Mouse (Mus musculus) lung, embryonic 15.5 days (tissue): ENCODE results near the gene Rbm18. TPM values are rescaled to one million over a fixed set of nuclear protein-coding genes. Genes with fewer than 3 reads are reported as not detected.
A peak's percentile ranks its signal among the peaks of the same experiment; 100 is the strongest.

ENCODE experiments used
- ATAC-seq: fragments of 200-750 bp; cut with Nextera tagmentation; 2 replicates; pipeline ENCODE4 v1.8.0; 2017; ENCODE audit warnings: moderate number of reproducible peaks, borderline replicate concordance; ENCODE audit not compliant: low FRiP score, low TSS enrichment; ENCODE audit errors: extremely low read depth
- H3K27ac ChIP-seq: fragments of 300-500 bp; sonication (generic); 2 replicates; pipeline ENCODE4 v1.5.1; 2015; ENCODE audit warnings: moderate library complexity, mild to moderate bottlenecking, inconsistent platforms
- H3K27me3 ChIP-seq: fragments of 300-500 bp; sonication (generic); 2 replicates; pipeline ENCODE4 v1.6.1; 2015; ENCODE audit warnings: inconsistent platforms
- H3K36me3 ChIP-seq: fragments of 300-500 bp; sonication (generic); 2 replicates; pipeline ENCODE4 v1.6.1; 2015; ENCODE audit warnings: inconsistent platforms
- H3K4me1 ChIP-seq: fragments of 300-500 bp; sonication (generic); 2 replicates; pipeline ENCODE4 v1.6.1; 2015; ENCODE audit warnings: inconsistent platforms
- H3K4me2 ChIP-seq: fragments of 300-500 bp; sonication (generic); 2 replicates; pipeline ENCODE4 v1.6.1; 2015; ENCODE audit warnings: inconsistent platforms, mild to moderate bottlenecking, moderate library complexity
- H3K4me3 ChIP-seq: fragments of 300-500 bp; sonication (generic); 2 replicates; pipeline ENCODE4 v1.5.1; 2015; ENCODE audit warnings: mild to moderate bottlenecking, inconsistent platforms
- H3K9ac ChIP-seq: fragments of 300-500 bp; sonication (generic); 2 replicates; pipeline ENCODE4 v1.6.1; 2015; ENCODE audit warnings: inconsistent platforms
- H3K9me3 ChIP-seq: fragments of 300-500 bp; sonication (generic); 2 replicates; pipeline ENCODE4 v1.6.1; 2016; ENCODE audit warnings: inconsistent platforms
- WGBS: fragments of 180-500 bp; shearing (Covaris S2); methylation state at CpG from one replicate; pipeline ENCODE4 v1.1.7; 2015; 5-methylcytosine and 5-hydroxymethylcytosine counted together
- polyA plus RNA-seq: library from polyadenylated mRNA; unstranded; fragments of >200 nt; fragmentation: Nextera tagmentation; extraction: Ambion mirVana; gene quantifications from 2 replicates; pipeline ENCODE4 v1.2.1, GENCODE M21; 2015

Gene Rbm18
- polyA plus RNA-seq, 1 experiment from 2014 or later, result 73.5 TPM

DNA sequence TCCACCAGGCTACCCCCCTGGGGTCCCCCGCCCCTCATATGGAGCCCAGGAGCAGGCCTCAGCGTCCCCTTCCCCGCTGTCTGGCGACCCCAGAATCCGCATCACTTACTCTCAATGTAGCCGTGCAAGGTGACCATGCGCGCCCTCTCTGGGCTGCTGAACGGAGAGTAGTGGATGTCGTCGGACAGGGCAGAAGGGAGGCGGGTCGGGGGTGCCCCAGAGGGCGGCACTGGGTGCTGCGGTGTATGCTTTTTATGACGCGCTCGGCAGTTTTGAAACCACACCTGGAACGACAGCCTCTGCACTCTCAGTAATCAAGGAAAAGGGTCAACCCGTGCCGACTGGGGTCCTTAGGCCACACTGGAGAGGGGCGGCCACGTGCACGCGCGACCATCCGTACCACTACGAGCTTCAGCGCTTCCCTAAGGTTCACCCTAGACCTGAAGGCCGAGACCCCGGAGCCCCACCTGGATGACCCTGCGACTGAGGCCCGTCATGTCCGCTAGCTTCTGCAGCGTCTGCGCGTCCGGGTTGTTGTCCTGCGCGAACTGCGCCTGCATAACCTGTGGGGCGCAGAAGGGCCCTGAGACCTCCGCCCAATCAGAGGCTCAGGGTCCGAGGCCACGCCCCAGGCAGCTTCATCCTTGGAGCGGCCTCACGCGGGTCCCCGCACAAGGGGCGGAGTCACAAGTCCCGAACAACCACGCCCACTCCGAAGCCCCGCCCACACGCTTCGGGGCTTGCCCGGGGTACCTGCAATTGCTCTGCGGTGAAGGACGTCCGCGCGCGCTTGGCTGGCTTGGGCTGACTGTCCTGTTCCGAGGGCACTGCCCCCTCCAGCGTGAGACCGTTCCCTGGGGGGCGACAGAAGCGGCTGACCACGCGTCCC, 45.5 kb downstream of the Rbm18 start:
- WGBS, result 7% methylated on average over 70 of the region's 70 CpGs
- Histone ChIP-seq H3K4me2 (peak overlapping the region; percentile 85), H3K27ac (no peak overlapping the region), H3K4me3 (peak overlapping the region; percentile 43), H3K9ac (no peak overlapping the region), H3K36me3 (no peaks in the 10 kb centered on the region), H3K4me1 (peaks cover 20% of the 10 kb centered on the region), H3K27me3 (peaks cover 81% of the 10 kb centered on the region), H3K9me3 (no peaks in the 10 kb centered on the region)
- peak; percentile 75 for ATAC-seq

DNA sequence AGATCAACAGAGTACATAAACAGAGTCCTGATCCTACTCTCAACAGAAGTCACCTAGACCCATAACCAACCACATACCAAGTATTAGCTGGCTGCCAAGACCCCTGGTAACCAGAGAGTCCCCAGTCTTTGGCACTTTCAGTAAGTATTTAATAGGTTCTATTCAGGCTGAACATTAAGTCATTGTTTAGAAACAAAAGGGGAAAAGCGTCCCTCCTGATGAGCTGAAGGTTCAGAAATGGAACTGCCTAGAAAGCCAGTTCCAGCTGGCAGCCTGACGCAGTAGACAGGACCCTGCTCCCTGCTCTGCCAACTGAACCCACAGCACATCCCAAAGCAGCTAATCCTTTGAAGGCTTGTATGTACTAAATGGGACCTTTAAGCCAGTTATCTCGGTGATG, 47.4 kb downstream of the Rbm18 start:
- WGBS, result 66% methylated on average over 3 of the region's 3 CpGs
- ATAC-seq, result no peak
- H3K9me3 ChIP-seq, result no peaks in the 10 kb centered on the region
- no peak overlapping the region for H3K4me3 ChIP-seq
- peaks cover 62% of the 10 kb centered on the region for H3K27me3 ChIP-seq
- peaks cover 20% of the 10 kb centered on the region for H3K4me1 ChIP-seq
- H3K9ac ChIP-seq, result no peak overlapping the region
- no peaks in the 10 kb centered on the region for H3K36me3 ChIP-seq
- H3K4me2 ChIP-seq, result no peak overlapping the region
- H3K27ac ChIP-seq, result no peak overlapping the region

GRCm38 (mm10) chr2:36085041-36085440, 51.5 kb downstream of the Rbm18 start:
- Histone ChIP-seq H3K9me3 (no peaks in the 10 kb centered on the region), H3K36me3 (no peaks in the 10 kb centered on the region), H3K27ac (no peak overlapping the region), H3K9ac (no peak overlapping the region), H3K4me1 (no peaks in the 10 kb centered on the region), H3K4me3 (no peak overlapping the region), H3K4me2 (no peak overlapping the region), H3K27me3 (peaks cover 20% of the 10 kb centered on the region)
- ATAC-seq, result no peak
- WGBS, result 85% methylated on average over 1 of the region's 1 CpGs

DNA sequence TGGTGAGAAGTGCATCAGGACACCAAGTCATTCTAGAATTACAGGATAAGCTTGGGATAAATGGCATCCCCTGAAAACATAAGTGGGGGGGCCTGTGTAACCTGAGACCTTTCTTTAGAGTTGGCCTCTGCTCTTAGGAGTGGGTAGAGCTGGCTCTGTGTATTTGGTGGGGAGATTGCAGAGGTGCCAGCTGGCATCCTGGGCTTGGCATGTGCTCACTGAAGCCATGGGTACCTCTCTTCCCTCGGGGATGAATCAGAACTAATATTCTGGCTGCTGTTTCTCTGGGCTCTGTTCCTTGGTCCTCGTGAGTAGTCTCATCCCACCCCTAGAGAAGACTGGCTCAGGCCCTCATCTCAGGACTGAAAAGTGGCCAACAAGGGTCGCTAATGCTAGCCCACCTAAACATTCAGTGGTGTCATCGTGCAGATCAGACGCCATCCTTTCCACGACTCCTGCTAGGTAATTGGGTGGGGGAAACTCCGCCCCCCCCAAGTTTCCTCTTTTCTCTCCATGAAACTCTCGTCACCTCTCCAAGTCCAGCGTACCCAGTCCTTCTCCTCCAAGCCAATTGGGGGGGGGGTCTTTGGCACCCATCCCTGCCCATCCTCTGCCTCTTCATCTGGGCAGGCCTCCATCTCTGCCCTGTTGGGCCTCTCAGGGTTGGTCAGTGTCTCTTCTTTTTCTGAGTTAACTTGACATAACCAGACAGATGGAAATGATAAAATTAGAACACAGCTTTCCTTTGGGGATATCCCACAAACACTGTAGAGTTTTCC, 53.6 kb downstream of the Rbm18 start:
- Histone ChIP-seq H3K27ac (no peak overlapping the region), H3K27me3 (peaks cover 4% of the 10 kb centered on the region; the same call in 1 of the 2 replicates), H3K4me1 (no peaks in the 10 kb centered on the region), H3K9me3 (no peaks in the 10 kb centered on the region), H3K36me3 (no peaks in the 10 kb centered on the region), H3K4me2 (no peak overlapping the region), H3K4me3 (no peak overlapping the region), H3K9ac (no peak overlapping the region)
- 73% methylated on average over 9 of the region's 9 CpGs for WGBS
- ATAC-seq, result no peak

DNA sequence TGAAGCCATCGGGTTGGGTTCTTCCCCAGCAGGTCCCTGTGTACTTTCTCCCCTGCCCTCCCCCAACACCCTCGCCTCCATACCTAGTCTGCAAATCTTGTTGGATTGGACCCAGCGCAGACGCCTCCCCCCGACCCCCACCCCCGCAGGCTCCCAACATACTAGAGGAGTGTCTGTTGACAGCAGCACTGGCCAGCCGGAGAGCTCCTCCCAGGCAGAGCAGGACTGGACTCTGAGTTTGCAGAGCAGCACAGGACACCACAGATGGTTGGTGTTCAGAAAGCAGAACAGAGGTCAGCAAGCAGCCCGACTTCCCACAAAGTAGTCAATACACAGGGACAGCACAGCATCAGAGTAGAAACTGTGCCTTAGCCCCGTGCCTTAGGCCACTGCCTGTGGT, 55.1 kb downstream of the Rbm18 start:
- no peak overlapping the region for H3K4me2 ChIP-seq

DNA sequence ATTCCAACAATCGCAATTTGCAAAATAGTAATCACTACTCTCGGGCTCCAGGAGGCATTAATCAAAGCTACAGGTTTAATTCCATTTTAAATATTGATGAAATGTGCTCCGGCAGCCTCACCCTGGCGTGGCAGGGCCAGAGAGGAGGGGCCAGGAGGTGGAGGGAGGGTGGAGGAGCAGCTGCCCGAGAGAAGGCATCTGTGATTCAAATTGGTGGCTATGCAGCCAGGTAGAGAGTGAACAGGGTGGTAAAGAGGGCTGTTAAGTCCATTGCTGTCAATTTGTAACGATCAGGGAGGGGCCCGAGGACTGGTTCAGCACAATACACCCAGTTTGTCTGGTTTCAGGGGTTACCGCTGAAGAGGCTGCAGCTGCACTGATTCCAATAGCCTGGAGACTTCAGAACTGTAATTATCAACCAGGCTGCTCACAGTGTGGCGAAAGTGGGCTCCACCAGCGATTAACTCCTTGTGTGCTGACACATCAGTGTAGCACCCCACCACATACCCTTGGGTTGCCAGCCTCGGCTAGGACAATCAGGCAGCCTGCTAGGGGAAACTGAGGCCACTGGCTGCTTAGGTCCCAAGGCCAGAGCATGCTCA, 59.3 kb downstream of the Rbm18 start:
- no peak for ATAC-seq

More for the DNA sequence above, 55.1 kb downstream of the Rbm18 start:
- Histone ChIP-seq H3K27ac (no peak overlapping the region), H3K9ac (no peak overlapping the region), H3K4me3 (no peak overlapping the region), H3K27me3 (peaks cover 3% of the 10 kb centered on the region; the same call in 1 of the 2 replicates), H3K36me3 (no peaks in the 10 kb centered on the region), H3K4me1 (0 out of 2 replicates have a peak, but pooled peaks cover 5% of the 10 kb centered on the region), H3K9me3 (no peaks in the 10 kb centered on the region)
- 11% methylated on average over 9 of the region's 9 CpGs for WGBS
- ATAC-seq, result no peak

GRCm38 (mm10) chr2:36075210-36075609, 61.4 kb downstream of the Rbm18 start:
- Histone ChIP-seq H3K4me2 (no peak overlapping the region), H3K27ac (no peak overlapping the region), H3K9me3 (no peaks in the 10 kb centered on the region), H3K9ac (no peak overlapping the region), H3K4me3 (no peak overlapping the region), H3K36me3 (no peaks in the 10 kb centered on the region), H3K4me1 (0 out of 2 replicates have a peak, but pooled peaks cover 5% of the 10 kb centered on the region), H3K27me3 (peaks cover 8% of the 10 kb centered on the region; the same call in 1 of the 2 replicates)
- 76% methylated on average over 5 of the region's 5 CpGs for WGBS
- ATAC-seq, result no peak

More for the DNA sequence above, 59.3 kb downstream of the Rbm18 start:
- 17% methylated on average over 11 of the region's 11 CpGs for WGBS
- Histone ChIP-seq H3K27ac (no peak overlapping the region), H3K36me3 (no peaks in the 10 kb centered on the region), H3K4me3 (no peak overlapping the region), H3K27me3 (peaks cover 8% of the 10 kb centered on the region; the same call in 1 of the 2 replicates), H3K9me3 (no peaks in the 10 kb centered on the region), H3K4me2 (no peak overlapping the region), H3K4me1 (0 out of 2 replicates have a peak, but pooled peaks cover 5% of the 10 kb centered on the region), H3K9ac (no peak overlapping the region)

- Histone ChIP-seq H3K9ac (no peak overlapping the region), H3K36me3 (no peaks in the 10 kb centered on the region), H3K9me3 (no peaks in the 10 kb centered on the region), H3K27me3 (0 out of 2 replicates have a peak, but pooled peaks cover 4% of the 10 kb centered on the region), H3K4me1 (0 out of 2 replicates have a peak, but pooled peaks cover 5% of the 10 kb centered on the region), H3K4me3 (no peak overlapping the region), H3K4me2 (no peak overlapping the region), H3K27ac (no peak overlapping the region)
- no peak for ATAC-seq
- WGBS, result 53% methylated on average over 3 of the region's 3 CpGs
Measured at GRCm38 (mm10) chr2:36073781-36074180, 62.8 kb downstream of the Rbm18 start.

DNA sequence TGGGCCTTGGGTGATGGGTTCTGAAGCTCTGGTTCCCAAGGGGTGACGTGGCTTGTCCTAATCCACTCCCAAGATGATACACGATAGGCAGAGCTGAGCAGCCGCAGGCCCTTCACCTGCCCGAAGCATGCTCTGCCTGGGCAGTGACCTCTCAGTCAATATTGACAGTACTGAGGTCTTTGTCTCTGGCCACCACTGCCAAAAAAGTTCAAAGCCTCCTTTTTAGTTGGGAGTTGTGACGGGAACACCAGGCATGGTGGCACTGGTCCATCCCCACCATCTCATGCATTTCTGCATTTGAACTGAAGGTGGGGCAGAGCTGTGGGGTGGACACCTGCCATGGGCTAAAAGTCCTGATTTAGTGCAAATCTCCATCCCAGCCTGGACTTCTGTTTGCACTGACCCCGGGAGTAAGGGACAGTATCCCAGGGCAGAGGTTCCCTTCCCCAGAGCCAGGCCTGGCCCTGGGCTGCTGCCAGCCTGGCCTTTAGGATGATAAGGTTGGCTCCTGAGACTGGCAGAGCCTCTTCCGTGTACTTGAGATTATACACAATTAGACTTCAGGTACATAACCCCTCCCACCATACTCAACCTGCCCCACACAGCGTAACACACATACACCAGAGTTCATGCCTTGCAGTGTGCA, 64.8 kb downstream of the Rbm18 start:
- no peak overlapping the region for H3K4me3 ChIP-seq
- H3K27ac ChIP-seq, result no peak overlapping the region
- H3K4me2 ChIP-seq, result no peak overlapping the region
- WGBS, result 62% methylated on average over 8 of the region's 8 CpGs
- no peaks in the 10 kb centered on the region for H3K9me3 ChIP-seq
- no peak for ATAC-seq
- no peaks in the 10 kb centered on the region for H3K36me3 ChIP-seq
- H3K4me1 ChIP-seq, result no peaks in the 10 kb centered on the region
- H3K27me3 ChIP-seq, result 0 out of 2 replicates have a peak, but pooled peaks cover 4% of the 10 kb centered on the region
- H3K9ac ChIP-seq, result no peak overlapping the region

GRCm38 (mm10) chr2:36067132-36067531, 69.4 kb downstream of the Rbm18 start:
- no peaks in the 10 kb centered on the region for H3K4me1 ChIP-seq
- ATAC-seq, result no peak
- H3K27ac ChIP-seq, result no peak overlapping the region
- no peak overlapping the region for H3K9ac ChIP-seq
- no peak overlapping the region for H3K4me3 ChIP-seq
- no peaks in the 10 kb centered on the region for H3K36me3 ChIP-seq
- no peaks in the 10 kb centered on the region for H3K27me3 ChIP-seq
- no peaks in the 10 kb centered on the region for H3K9me3 ChIP-seq
- WGBS, result 68% methylated on average over 9 of the region's 9 CpGs
- no peak overlapping the region for H3K4me2 ChIP-seq
